Mouse (Mus musculus) testis, adult 2 months (tissue): ENCODE measurements around the gene A2ml1. TPM values are rescaled to one million over a fixed set of nuclear protein-coding genes. Genes with fewer than 3 reads are reported as not detected.

Source experiments
- H3K27ac ChIP-seq: fragments of 200-500 bp; 2 replicates; pipeline ENCODE4 v1.5.1; 2012; ENCODE audit warnings: low read depth, low read length; ENCODE audit not compliant: control insufficient read depth, insufficient read depth
- H3K27me3 ChIP-seq: fragments of 200-500 bp; 2 replicates; pipeline ENCODE4 v1.6.1; 2012; ENCODE audit warnings: mild to moderate bottlenecking, low read length, moderate library complexity; ENCODE audit not compliant: control insufficient read depth, insufficient read depth
- H3K36me3 ChIP-seq: fragments of 200-500 bp; 2 replicates; pipeline ENCODE4 v1.6.1; 2012; ENCODE audit warnings: mild to moderate bottlenecking, low read length; ENCODE audit not compliant: control insufficient read depth, insufficient read depth
- H3K4me1 ChIP-seq: fragments of 200-500 bp; 2 replicates; pipeline ENCODE4 v1.6.1; 2012; ENCODE audit warnings: low read length; ENCODE audit not compliant: control insufficient read depth, insufficient read depth
- H3K4me3 ChIP-seq: fragments of 200-500 bp; 2 replicates; pipeline ENCODE4 v1.5.1; 2012; ENCODE audit warnings: low read depth, mild to moderate bottlenecking, low read length, moderate library complexity, mixed read lengths; ENCODE audit not compliant: control insufficient read depth
- CTCF ChIP-seq: fragments of 200-500 bp; IDR thresholded peaks from 2 replicates; pipeline ENCODE4 v1.5.1; 2012; ENCODE audit warnings: low read depth, mild to moderate bottlenecking, inconsistent platforms, low read length, moderate library complexity; ENCODE audit not compliant: control insufficient read depth, insufficient read depth, insufficient replicate concordance
- POLR2A ChIP-seq: fragments of 200-500 bp; IDR thresholded peaks from 2 replicates; pipeline ENCODE4 v1.6.1; 2012; ENCODE audit warnings: low read depth, mild to moderate bottlenecking, inconsistent platforms, low read length, moderate library complexity; ENCODE audit not compliant: control insufficient read depth
- polyA plus RNA-seq: library from polyadenylated mRNA; depleted of rRNA; stranded (reverse); fragments of >200 nt; gene quantifications from 2 replicates; pipeline ENCODE4 v1.2.3, GENCODE M21; 2012; rRNA removed

A2ml1 gene
- polyA plus RNA-seq, 1 experiment: 0.17 TPM

- H3K27ac ChIP-seq: no peak overlapping the region
- TF ChIP-seq CTCF: no peak
- no peak for TF ChIP-seq POLR2A
- no peaks in the 10 kb centered on the region for H3K36me3 ChIP-seq
- no peaks in the 10 kb centered on the region for H3K4me1 ChIP-seq
- no peak overlapping the region for H3K4me3 ChIP-seq
- H3K27me3 ChIP-seq: no peaks in the 10 kb centered on the region
Measured at GRCm38 (mm10) chr6:128491916-128492315, 89.5 kb downstream of the A2ml1 start.

DNA sequence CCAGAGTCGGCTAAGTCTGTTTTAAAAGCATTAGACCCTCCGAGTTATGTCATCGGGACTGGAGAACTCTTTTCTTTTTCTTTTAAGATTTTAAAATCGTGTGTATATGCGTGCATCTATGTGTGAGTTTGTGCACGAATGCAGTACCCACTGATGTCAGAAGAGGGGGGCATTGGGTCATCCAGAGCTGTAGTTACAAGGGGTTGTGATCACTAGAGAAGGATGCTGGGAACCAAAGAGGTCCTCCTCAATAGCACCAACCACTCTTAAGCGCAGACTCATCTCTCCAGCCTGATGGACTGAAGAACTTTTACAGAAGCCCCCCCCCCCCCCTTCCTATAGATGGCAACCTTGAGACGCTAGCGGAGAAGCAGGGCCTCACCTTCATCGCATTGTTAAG, 91.3 kb downstream of the A2ml1 start:
- no peaks in the 10 kb centered on the region for H3K36me3 ChIP-seq
- no peaks in the 10 kb centered on the region for H3K4me1 ChIP-seq
- no peak overlapping the region for H3K27ac ChIP-seq
- H3K27me3 ChIP-seq: no peaks in the 10 kb centered on the region
- H3K4me3 ChIP-seq: no peak overlapping the region
- no peak for TF ChIP-seq POLR2A

Other genes with a start within 250 kb of the A2ml1 start
- 4.4 and 5.4 TPM in 2 replicates for gene Tulp3, start 225.8 kb downstream of the A2ml1 start, polyA plus RNA-seq
- 41.5 and 47.9 TPM in 2 replicates for gene Rhno1, start 218.7 kb downstream of the A2ml1 start, polyA plus RNA-seq
- 126 and 128 TPM in 2 replicates for gene Foxm1, start 218.6 kb downstream of the A2ml1 start, polyA plus RNA-seq
- 44.5 and 49.1 TPM in 2 replicates for gene Tex52, start 206.2 kb downstream of the A2ml1 start, polyA plus RNA-seq
- not detected in 2 replicates for gene Gm44596, start 206.1 kb downstream of the A2ml1 start, polyA plus RNA-seq
- 1.6 and 1.9 TPM in 2 replicates for gene Nrip2, start 182.3 kb downstream of the A2ml1 start, polyA plus RNA-seq
- gene Itfg2, start 156.7 kb downstream of the A2ml1 start, polyA plus RNA-seq: 13.8 and 15.7 TPM in 2 replicates
- gene Fkbp4, start 142.9 kb downstream of the A2ml1 start, polyA plus RNA-seq: 342 and 357 TPM in 2 replicates
- 0.45 and 2.0 TPM in 2 replicates for gene Pzp, start 54.9 kb downstream of the A2ml1 start, polyA plus RNA-seq
- gene Klrb1a, start 41.9 kb upstream of the A2ml1 start, polyA plus RNA-seq: 0.19 TPM in 1 of 2 replicates, not detected in the other
- 0.10 TPM in 2 replicates for gene Clec2h, start 80.8 kb upstream of the A2ml1 start, polyA plus RNA-seq
- gene Klrb1, start 141.5 kb upstream of the A2ml1 start, polyA plus RNA-seq: 19.1 and 37.2 TPM in 2 replicates
- 0.25 TPM in 1 of 2 replicates, not detected in the other for gene Klrb1c, start 207.6 kb upstream of the A2ml1 start, polyA plus RNA-seq
- gene Gm44511, start 244.7 kb upstream of the A2ml1 start, polyA plus RNA-seq: not detected in 2 replicates
- gene Klrb1b, start 244.7 kb upstream of the A2ml1 start, polyA plus RNA-seq: not detected in 2 replicates